Mouse (Mus musculus): Measurements from ENCODE around the gene Ndufaf4.
"Not testable (repeated sequence)": the region's sequence is repeated elsewhere in the genome, so short reads cannot be mapped to it uniquely, and the experiment has no call there.

GRCm38 (mm10) chr4:24889386-24889785 lies 8.5 kb upstream of the Ndufaf4 start:
- not testable (repeated sequence) for TF ChIP-seq CTCF (IDR thresholded peaks at IDR 0.05; ENCODE audit: low read depth); EP300 (optimal IDR thresholded peaks at IDR 0.05)

All from stomach, postnatal 0 days (tissue).